Mouse (Mus musculus): ENCODE measurements at regions not wholly inside any gene's neighbourhood (a gene's known extent, or its start where the extent isn't known, plus 50 kb on each side); places are given as distances from the start of the nearest gene placed in this dataset.
A peak's percentile ranks its signal among the peaks of the same experiment; 100 is the strongest.
"Not testable (repeated sequence)": the region's sequence is repeated elsewhere in the genome, so short reads cannot be mapped to it uniquely, and the experiment has no call there.

DNA sequence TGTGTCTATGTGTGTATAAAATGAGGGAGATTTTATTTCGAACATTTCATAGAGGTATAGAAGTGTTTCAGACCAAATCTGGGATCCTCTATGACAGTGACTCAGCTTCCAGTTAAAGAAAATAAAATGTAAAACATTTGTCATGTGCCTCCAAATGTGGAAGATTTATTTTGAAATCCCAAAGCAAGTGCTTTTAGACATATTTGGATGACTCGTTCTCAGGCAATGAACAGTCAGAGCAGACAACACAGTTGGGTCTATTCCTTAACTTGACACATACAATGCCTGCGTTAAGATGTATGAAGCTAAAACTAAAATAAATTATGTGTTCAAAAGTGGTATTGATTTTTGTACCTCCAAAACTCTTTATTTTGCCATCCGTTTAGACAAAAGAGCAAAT lies 830.4 kb upstream of the Grm7 start:
- no peak for DNase-seq

DNA sequence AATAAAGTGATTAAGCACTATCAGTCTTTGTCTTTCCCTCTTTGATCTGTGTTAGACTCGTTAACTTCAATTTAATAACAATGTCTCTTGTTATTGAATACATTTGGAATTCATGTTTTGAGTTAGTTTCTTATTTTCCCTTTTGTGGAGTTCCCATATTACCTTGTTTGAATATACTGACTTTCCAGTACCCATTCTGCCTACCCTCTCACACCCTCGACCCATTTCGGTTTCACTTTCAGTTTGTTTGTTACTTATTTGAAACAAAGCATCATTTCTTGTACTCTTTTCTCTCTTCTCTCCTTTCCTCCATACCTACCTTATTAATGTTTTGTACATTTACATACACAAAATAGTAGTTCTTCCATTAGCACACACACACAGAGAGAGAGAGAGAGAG lies 797.1 kb upstream of the Grm7 start:
- DNase-seq, result no peak

DNA sequence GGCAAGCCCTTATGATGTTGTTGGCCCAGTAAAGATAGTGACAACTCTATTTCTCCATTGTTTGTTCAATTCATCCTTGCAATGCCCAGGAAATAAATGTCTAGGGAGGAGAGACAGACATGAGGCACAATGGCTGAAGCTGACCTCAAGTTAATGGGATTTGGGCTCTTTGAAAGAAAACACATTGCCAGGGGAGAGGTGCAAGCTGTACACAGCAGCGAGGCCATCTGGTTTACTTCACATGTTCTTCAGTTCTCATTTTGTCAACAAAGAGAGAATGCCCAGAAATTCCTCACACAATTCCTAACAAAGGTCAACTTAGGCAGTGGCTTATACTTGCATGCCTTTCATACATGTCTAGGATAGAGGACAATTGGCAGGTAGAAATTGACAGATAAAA lies 789.6 kb upstream of the Grm7 start:
- peak in 1 of 2 experiments; percentile 1 for DNase-seq

DNA sequence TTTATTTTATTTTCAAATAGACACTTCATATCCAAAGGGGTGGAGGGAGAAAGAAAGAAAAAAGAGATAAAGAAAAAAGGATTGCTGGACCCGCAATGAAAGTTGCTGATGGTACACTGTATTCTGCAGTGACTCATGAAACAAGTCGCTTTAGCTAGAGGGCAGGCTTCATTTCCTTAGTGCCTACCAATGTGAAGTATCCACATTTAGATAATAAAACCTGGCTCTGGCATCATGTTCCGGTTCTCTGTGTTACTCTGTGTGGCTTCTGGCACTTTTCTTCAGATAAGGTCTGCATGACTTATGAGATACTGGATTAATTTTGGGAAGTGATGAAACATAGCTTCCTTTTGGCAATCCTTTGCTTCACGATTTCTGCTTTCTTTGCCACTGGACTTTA lies 782.0 kb upstream of the Grm7 start:
- no peak for DNase-seq

DNA sequence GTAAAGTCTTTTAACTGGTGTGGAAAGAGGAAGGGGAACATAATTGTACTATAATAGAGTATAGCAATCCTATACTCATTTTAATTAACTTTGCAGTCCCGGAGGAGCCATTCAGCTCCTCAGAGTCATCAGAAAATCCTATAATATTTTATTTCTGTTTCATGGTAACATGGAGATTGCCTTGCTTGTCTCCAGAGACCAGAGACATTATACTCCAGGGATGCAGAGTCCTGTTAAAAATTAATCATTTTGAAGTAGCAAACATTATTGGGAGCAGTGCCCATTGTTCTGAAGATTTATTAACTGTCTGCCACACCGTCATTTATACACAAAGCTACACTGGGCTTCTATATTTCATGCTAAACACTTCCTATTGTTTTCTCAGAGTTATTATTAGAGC lies 771.2 kb upstream of the Grm7 start:
- no peak for DNase-seq

DNA sequence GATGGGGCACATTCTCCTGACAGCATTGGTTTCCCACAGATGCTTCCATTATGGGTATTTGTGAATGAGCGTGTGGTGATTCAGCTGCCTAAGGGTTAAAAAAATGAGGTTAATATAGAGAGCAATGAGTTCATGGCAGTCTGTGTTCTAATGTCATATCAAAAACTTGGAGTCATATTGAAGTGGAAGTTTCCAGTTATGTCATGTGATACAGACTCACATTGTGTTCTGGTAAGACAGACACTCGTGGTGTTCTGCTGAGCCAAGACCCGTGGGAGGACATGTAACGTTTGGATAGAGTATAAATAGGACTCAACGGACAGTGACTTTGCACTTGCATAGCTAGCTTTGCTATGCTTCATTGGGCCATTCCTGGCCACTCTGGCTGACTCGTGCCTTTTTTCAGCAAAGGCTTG lies 770.7 kb upstream of the Grm7 start:
- DNase-seq, result peak; percentile 4

DNA sequence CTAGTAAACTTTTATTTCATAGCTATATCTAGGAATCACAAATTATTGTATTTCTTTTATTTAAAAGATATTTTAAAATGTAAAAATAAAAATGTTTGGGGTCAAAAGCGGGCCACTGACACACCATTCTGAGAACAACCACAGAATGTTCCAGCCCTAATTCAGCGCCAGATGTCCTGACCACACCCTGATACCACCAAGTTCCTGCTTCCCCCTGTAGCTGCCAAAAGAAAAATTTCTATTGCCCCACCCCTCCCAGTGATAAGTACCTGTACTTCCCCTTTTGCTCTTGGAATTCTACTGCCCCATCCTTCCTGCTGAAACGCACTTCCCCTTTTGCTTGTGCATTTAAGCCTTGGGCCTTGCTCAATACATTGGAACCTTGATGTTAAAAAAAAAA lies 769.8 kb upstream of the Grm7 start:
- not testable (repeated sequence) for DNase-seq

DNA sequence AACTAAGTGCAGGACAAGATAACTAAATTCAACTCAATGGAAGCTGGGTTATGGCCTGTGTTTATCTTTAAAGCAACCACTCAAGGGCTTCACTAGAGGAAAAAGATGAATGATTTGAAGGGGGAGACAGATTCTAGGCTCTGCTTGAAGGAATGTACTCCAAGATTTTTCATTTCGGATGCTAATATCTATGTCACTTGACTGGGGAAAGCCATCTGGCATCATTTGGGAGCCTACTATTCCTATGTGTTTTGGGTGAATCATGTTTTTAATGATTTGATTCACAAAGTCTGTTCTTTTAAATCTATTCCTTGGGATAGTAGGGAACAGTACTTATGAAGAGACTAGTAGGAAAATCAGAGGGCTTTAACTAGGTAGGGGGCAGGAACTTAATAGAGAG lies 766.2 kb upstream of the Grm7 start:
- DNase-seq, result no peak

DNA sequence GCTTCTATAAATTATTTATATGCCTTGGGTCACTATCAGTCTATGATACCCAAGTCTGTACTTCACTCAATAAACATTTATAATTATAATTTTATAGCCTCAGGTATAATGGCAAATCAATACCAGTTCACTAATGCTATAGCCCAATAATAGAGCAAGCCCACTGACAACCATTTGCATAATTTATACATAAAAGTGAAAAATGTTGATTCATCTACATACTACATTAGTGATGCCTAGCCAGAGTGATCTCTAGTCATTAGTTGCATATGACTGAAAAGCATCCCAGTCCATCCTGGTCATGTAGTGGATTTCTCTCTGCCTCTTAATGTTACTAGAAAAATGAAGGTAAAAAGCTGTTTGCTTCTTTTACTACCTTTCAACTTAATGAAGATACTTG lies 721.6 kb upstream of the Grm7 start:
- no peak for DNase-seq

DNA sequence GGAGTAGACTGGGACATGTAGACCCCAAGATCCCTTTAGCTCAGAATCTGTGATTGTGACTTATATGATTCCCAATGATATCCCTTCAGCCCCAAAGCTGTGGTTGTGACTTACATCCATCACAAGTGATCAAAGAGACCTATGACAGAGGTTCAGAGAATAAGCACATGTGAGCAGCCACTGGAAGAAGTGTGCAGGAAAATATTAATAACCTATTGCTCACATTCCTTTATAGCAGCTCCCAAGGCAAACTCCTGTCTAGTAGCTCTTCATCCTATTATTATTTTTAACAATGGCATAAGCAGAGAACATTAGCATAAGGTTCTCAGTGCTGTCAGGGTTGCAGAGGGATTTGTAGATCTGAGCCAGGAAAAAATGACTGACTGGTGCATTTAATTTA lies 696.9 kb upstream of the Grm7 start:
- no peak for DNase-seq

DNA sequence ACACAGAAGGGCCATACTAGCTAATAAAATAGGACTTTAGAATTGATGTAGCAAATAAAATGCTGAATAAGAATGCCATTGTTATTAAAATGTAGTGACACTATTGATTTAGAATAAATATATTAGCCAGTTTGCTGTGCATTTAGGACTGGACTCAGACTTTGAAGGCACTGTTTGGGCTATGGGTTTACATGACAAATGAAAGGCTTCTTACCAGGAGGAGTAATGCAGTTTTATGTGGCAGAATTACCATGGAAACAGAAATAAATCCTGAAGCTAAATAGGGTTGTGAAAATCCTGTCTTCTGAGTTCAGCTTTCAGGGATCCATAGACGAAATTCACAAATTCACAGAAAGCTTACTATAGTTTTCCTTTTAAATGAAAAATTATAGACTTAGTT lies 696.5 kb upstream of the Grm7 start:
- no peak for DNase-seq

DNA sequence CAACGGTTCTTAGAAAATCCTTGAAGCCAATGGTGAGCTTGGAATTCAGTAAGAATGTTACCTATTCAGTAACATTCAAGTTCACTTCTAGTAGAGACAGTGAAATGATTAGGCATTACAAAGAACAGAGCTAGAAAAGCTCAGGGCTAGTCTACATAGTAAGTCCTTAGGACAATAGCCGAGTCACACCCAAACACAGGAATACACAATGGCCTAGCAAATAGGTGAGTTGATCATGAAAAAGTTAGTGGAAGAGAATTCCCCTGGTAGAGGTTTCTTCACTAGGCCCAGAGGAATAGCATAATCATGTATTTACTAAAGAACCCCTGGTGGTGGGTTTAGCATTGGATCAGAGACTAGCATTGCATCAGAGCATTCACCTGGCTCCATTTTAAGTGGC lies 687.5 kb upstream of the Grm7 start:
- not testable (repeated sequence) for DNase-seq

All from kidney, postnatal 4 days (tissue).